Mouse (Mus musculus) stomach, embryonic 14.5 days (tissue): ENCODE data around the gene Gm15319. TPM values are rescaled to one million over a fixed set of nuclear protein-coding genes. Genes with fewer than 3 reads are reported as not detected.
"Not testable (repeated sequence)": the region's sequence is repeated elsewhere in the genome, so short reads cannot be mapped to it uniquely, and the experiment has no call there.

Experiments used
- ATAC-seq: fragments of 200-750 bp; cut with Nextera tagmentation; 2 replicates; pipeline ENCODE4 v1.8.0; 2017; ENCODE audit warnings: low read depth, moderate TSS enrichment; ENCODE audit not compliant: insufficient number of reproducible peaks, insufficient read depth, low FRiP score
- H3K27ac ChIP-seq: fragments of 300-500 bp; sonication (generic); 2 replicates; pipeline ENCODE4 v1.5.1; 2014; ENCODE audit warnings: mild to moderate bottlenecking, low read length, moderate library complexity, mixed read lengths
- H3K27me3 ChIP-seq: fragments of 300-500 bp; sonication (generic); 2 replicates; pipeline ENCODE4 v1.6.1; 2014; ENCODE audit warnings: low read length, control low read depth, mixed read lengths; ENCODE audit not compliant: control insufficient read depth, insufficient read depth
- H3K36me3 ChIP-seq: fragments of 300-500 bp; sonication (generic); 2 replicates; pipeline ENCODE4 v1.6.1; 2014; ENCODE audit warnings: mild to moderate bottlenecking, control low read depth, low read length, moderate library complexity, mixed read lengths; ENCODE audit not compliant: control insufficient read depth, insufficient read depth
- H3K4me1 ChIP-seq: fragments of 300-500 bp; sonication (generic); 2 replicates; pipeline ENCODE4 v1.6.1; 2014; ENCODE audit warnings: low read length, control low read depth, mixed read lengths; ENCODE audit not compliant: control insufficient read depth, insufficient read depth
- H3K4me2 ChIP-seq: fragments of 300-500 bp; sonication (generic); replicated peaks from 2 replicates; pipeline ENCODE4 v1.6.1; 2014; ENCODE audit warnings: low read depth, low read length, control low read depth
- H3K4me3 ChIP-seq: fragments of 300-500 bp; sonication (generic); 2 replicates; pipeline ENCODE4 v1.5.1; 2014; ENCODE audit warnings: low read depth, low read length, control low read depth
- H3K9ac ChIP-seq: fragments of 300-500 bp; sonication (generic); replicated peaks from 2 replicates; pipeline ENCODE4 v1.6.1; 2014; ENCODE audit warnings: low read depth, mild to moderate bottlenecking, control low read depth, low read length, moderate library complexity, mixed read lengths
- H3K9me3 ChIP-seq: fragments of 300-500 bp; sonication (generic); 2 replicates; pipeline ENCODE4 v1.6.1; 2016; ENCODE audit warnings: low read depth, low read length, control low read depth; ENCODE audit not compliant: control insufficient read depth
- WGBS: fragments of 180-500 bp; shearing (Covaris S2); extraction: QIAGEN DNeasy Blood & Tissue Kit; methylation state at CpG from one replicate; pipeline ENCODE4 v1.1.7; 2014; 5-methylcytosine and 5-hydroxymethylcytosine counted together
- polyA plus RNA-seq: library from polyadenylated mRNA; unstranded; fragments of >200 nt; fragmentation: Nextera tagmentation; extraction: Ambion mirVana; gene quantifications from 2 replicates; pipeline ENCODE4 v1.2.1, GENCODE M21; 2014

Gene Gm15319
- polyA plus RNA-seq, result 0.29 TPM in 1 of 2 replicates, not detected in the other

- no CpG with 5 or more reads among the region's 2 CpGs for WGBS
Measured at GRCm38 (mm10) chr8:20363110-20363509, at the start of gene Gm15319. Gm15319 (minus strand) TSS chr8:20363210.

GRCm38 (mm10) chr8:20410355-20410754, 47.3 kb upstream of the Gm15319 start:
- not testable (repeated sequence) for H3K4me3 ChIP-seq, H3K27me3 ChIP-seq, H3K4me2 ChIP-seq, H3K9ac ChIP-seq, H3K4me1 ChIP-seq, H3K36me3 ChIP-seq, H3K9me3 ChIP-seq, H3K27ac ChIP-seq, ATAC-seq
- WGBS, result no CpG with 5 or more reads among the region's 3 CpGs

More at GRCm38 (mm10) chr8:20363110-20363509, at the start of gene Gm15319:
- not testable (repeated sequence) for H3K9ac ChIP-seq, H3K4me1 ChIP-seq, H3K4me3 ChIP-seq, H3K9me3 ChIP-seq, H3K4me2 ChIP-seq, H3K27ac ChIP-seq, H3K27me3 ChIP-seq, ATAC-seq, H3K36me3 ChIP-seq

- not testable (repeated sequence) for H3K9ac ChIP-seq, H3K9me3 ChIP-seq, H3K27me3 ChIP-seq, H3K4me2 ChIP-seq, H3K36me3 ChIP-seq, H3K4me3 ChIP-seq, H3K27ac ChIP-seq, ATAC-seq, H3K4me1 ChIP-seq
- 86% methylated on average over 7 of the region's 8 CpGs for whole genome bisulfite sequencing
Measured at GRCm38 (mm10) chr8:20408441-20409030, 45.5 kb upstream of the Gm15319 start.

GRCm38 (mm10) chr8:20389363-20389739, 26.3 kb upstream of the Gm15319 start:
- not testable (repeated sequence) for H3K9me3 ChIP-seq, H3K27ac ChIP-seq, H3K36me3 ChIP-seq, H3K4me3 ChIP-seq, H3K4me2 ChIP-seq, H3K9ac ChIP-seq, H3K4me1 ChIP-seq, H3K27me3 ChIP-seq
- WGBS, result 23% methylated on average over 2 of the region's 7 CpGs
- peak; percentile 61; the same call in 1 of the 2 replicates for ATAC-seq

- H3K4me1 ChIP-seq, H3K27me3 ChIP-seq, H3K36me3 ChIP-seq, H3K9ac ChIP-seq, H3K9me3 ChIP-seq, H3K4me3 ChIP-seq, H3K27ac ChIP-seq, H3K4me2 ChIP-seq: not testable (repeated sequence)
- ATAC-seq, result peak; percentile 63; the same call in 1 of the 2 replicates
- no CpG with 5 or more reads among the region's 7 CpGs for WGBS
Measured at GRCm38 (mm10) chr8:20388706-20389362, 25.8 kb upstream of the Gm15319 start.

DNA sequence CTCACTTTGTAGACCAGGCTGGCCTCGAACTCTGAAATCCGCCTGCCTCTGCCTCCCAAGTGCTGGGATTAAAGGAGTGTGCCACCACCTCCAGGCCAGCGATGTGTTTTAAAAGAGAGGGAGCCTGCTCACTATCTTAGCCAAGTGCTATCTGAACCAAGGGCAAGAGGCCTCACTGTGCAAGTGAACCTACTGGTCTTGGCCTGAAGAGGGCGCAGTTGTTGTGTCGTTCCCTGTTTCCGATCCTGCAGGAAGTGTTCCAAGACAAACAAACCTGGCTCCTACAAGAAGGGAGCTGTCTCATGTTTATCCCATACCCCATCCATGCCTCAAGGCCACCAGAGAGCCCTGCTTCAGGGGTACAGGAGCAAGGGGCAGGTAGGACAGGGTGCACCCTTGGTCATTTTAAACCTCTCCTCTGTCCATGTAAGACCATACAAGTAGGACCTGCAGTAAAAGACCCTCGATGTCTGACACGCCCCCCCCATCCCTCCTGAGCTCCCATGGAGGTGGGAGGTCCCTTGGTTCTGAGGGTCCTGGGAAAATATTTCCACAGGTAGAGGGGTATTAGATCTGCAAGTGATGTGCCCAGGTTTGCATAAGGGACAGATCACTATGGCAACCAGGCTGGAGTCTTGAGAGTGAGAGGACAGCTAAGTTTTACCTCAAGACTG, 24.2 kb upstream of the Gm15319 start:
- not testable (repeated sequence) for H3K27ac ChIP-seq, H3K4me2 ChIP-seq, H3K36me3 ChIP-seq, H3K4me3 ChIP-seq, H3K27me3 ChIP-seq, H3K9ac ChIP-seq, H3K9me3 ChIP-seq, H3K4me1 ChIP-seq, ATAC-seq
- WGBS, result 90% methylated on average over 2 of the region's 8 CpGs

DNA sequence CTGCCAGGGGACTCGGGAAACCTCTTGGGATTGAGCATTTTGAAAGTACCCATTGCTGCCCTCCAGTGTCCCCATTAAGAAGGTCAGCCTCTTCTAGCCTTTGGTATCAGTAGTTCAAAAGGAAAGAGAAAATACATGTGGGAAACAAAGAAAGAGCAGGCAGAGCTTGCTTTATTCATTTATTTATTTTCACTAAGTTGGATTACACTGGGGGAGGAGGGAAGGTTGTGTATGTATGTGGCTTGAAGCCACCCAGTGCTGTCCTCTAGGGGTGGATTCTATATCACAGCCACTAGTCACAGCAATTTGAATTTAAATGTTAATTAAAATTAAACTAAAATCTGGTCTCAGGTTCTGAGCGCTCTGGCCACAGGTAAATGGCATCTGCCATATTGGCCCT, 22.0 kb upstream of the Gm15319 start:
- not testable (repeated sequence) for ATAC-seq

DNA sequence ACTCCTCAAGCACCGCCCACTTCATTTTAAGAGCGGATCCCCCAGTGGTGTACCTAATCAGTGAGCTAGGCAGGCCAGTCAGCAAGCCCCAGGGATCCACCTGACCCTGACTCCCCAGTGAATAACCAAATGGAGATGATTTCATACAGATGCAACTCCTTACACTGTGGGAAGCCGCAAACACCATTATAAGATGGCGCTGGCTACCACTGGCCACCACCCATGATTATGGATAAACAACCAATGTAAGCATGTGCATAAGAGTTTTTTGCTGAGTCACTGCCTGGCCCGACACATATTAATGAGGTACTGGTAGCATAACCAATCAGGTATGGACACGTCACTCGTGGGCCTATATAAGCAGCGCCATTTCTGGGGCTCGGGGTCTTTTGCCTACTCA, 21.1 kb upstream of the Gm15319 start:
- H3K4me2 ChIP-seq, ATAC-seq, H3K9me3 ChIP-seq, H3K4me3 ChIP-seq, H3K9ac ChIP-seq, H3K27ac ChIP-seq, H3K4me1 ChIP-seq, H3K27me3 ChIP-seq, H3K36me3 ChIP-seq: not testable (repeated sequence)
- WGBS, result 95% methylated on average over 7 of the region's 9 CpGs

More for the DNA sequence above, 22.0 kb upstream of the Gm15319 start:
- H3K27ac ChIP-seq, H3K4me1 ChIP-seq, H3K27me3 ChIP-seq, H3K9ac ChIP-seq, H3K4me2 ChIP-seq, H3K4me3 ChIP-seq, H3K9me3 ChIP-seq, H3K36me3 ChIP-seq: not testable (repeated sequence)
- WGBS, result no CpG with 5 or more reads among the region's 2 CpGs
